Mouse (Mus musculus) thymus, adult 18-20 months (tissue): ENCODE measurements at regions not wholly inside any gene's neighbourhood (a gene's known extent, or its start where the extent isn't known, plus 50 kb on each side); places are given as distances from the start of the nearest gene placed in this dataset.

Source experiments
- DNase-seq, 2 experiments: peaks; one replicate each; pipeline ENCODE4 v3.0.0; 2022; ENCODE audit warnings: mixed read lengths in 2 of 2

DNA sequence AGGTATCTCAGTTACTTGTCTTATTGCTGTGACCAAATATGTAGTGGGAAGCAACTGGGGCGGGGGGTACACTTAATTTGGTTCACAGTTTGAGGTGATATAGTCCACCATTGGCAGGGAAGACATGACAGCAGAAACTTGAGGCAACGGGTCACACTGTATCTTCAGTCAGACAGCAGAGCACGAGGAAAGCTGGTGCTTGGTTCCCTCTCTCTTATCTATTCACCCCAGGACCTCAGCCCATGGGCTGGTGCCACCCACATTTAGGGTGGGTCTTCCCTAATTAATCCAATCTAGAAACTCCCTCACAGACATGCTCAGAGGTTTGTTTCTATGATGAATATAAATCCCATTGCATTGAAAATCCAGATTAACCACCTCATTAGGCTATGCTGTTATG, 56.5 kb downstream of the Otud1 start:
- DNase-seq, result no peak

DNA sequence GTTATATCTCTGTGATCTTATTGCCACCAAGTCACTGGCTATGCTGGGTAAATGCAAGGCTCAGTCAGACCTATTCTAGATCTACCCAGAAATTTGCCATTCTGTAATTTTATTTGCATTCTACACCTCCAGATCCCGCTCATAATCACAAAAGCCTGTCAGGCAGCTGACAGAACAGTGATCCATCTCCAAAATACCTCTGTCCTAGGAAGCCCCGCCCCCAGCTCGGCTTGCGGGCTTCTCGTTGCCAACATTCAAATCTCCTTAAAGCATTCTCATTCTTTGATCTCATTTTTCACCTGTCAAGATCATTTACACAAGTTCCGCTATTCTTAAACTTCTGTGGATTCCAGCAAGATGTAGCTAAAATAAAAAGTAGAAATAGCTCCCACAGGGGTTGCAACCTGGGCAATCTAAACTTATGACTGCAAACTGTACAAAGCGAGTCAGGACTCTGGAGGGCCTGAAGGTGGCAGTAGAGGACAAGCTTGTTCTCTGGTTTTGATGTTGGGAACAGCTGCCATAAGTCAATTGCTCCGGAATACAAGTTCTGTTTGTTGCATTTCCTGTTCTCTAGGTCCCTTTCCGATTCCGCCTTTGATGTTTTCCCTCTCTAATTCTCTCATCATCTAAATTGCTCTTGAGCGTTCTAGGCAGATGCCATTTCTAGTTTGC, 58.1 kb downstream of the Otud1 start:
- DNase-seq, result peak; percentile 29 to 54

DNA sequence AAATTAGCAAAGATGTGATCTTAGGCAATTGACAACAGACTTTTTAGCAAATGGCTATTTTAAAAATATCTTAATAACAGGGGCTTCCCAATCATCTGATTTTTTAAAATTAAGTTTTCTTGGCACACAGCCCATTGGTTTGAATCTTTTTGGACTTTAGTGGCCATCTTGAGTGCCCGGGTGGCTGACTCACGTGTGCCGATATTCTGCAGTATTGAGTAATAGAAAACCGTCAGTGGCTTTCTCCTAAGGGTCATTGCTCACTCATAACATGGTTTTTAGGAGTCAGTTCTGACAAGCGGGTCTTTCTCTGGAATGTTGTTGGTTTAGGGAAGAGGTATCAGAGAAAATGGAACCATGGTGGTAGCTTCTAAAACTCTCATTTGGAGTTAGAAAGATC, 58.8 kb downstream of the Otud1 start:
- DNase-seq, result no peak

DNA sequence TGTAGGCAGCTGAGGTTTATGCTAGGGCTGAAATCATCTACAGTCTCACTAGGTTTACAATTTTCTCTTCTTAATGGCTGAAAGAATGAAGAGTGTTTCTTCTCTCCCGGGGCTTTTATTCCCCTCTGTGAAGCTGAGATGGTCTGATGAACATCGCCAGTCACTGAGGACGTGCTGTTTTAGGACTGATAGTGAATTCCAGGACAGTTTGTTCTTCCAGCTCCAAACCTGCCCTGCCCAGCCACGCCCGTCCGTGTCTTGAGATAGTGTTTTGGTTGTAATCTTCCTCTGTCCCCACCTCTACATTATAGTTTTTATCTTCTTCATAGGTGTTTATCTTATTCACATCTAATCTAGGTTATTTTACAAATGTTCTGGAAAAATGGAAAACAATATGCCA, 68.5 kb downstream of the Otud1 start:
- DNase-seq, result no peak

DNA sequence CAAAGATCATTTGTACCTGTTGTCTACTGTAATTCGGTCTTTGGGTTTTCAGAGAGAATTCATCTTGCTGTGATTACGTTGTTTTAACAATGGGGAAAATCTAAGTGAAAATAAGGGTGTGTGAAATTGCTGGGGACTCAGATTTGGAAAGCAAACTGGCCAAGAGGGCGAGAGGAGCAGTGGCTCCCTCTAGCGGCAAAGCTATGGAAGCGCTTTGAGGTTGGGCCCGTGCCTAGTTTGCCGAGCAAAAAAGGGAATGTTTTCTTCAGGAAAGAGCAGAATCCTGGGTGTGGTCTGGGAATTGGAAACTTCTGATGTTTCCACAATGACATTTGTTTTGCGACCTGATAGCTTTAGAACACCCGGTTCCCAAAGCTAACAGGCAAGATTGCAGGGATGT, 69.4 kb downstream of the Otud1 start:
- DNase-seq, result no peak

DNA sequence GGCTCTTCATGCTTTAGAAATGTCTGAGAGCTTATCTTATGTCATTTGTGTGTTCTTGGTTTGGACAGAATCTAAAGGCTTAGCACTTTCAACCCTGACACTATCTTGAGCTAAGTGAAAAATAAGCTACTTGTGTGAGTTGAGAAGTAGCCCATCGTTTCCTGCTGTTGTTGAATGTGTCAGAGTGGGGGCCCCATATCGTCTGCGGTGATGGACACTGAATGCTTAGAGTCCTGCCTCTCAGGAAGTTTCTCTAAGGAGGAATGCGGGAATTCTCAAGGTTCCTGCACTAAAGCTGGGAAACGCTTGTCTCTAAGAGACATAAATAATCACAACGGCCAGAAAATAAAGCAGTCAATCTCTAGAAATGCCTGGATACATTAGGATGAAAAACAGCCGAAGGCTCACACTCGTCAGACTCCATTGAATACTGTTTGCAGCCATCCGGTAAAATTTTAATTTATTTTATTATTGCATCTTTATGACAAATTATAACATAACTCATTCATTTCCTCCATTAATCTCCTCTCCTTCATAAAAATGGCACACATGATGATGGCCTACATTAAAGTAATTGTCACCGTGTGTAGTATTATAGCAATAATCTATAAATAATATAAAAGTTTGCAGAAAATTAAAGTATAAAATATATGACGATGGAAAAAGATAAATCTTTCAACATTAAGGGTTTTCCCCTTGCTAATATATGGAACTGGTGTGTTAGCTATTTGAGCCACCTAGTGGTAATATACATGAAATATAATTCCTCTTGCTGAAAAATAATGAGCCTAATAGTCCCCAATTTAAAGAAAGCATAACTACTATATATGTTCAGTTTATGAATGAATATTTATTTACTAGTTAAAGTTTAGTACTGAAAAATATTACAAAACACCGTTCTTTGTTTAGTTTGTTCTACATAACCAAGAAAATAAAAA, 75.6 kb downstream of the Otud1 start:
- no peak for DNase-seq

DNA sequence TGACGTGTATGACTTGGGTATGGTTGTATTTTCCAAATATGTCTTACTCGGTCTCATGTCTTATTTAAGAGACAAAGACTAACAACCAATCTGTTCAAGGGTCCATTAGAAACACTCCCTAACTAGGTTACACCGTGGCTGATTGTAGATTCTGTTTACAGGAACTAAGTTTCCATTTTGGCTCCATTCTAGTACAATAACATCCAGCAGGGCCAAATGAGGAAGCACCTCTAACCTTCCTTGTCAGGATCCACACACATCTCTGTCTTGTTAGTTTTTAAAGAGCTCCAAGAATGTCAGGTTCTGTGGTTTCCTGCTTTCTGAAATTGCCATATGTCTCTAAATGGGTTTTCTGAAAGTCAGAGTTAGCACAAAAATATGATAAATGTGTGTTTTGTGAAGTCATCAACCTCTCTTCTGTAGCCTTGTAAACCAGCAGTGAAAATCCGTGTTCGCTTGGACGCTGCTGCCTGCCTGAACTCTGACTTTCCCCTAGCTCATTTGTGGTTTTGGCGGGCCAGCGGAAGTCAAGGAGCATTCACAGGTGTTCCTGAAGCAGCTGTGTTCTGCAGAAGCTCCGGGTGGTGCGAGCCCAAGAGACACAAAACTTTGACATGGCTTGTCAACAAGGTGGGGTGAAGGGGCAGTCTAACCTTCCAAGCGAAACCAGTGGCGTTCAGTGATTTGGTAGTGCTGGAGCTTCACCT, 76.8 kb downstream of the Otud1 start:
- DNase-seq, result peak; percentile 69 to 79

DNA sequence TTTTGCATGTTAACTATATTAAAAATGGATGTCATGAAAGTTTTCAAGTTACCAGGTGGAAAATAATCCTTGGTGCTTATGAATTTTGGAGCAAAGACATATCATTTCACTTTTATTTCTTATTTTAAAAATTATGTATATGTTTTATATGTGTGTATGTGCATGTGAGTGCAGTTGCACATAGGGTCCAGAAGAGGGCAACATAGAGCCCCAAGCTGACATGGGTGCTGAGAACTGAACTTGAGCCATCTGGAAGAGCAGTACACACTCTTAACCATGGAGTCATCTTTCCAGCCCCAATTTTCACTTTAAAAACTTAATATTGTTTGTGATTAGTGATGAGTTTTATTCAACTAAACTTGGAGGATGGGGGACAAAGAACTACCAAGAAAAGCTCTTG, 84.0 kb downstream of the Otud1 start:
- DNase-seq, result no peak

DNA sequence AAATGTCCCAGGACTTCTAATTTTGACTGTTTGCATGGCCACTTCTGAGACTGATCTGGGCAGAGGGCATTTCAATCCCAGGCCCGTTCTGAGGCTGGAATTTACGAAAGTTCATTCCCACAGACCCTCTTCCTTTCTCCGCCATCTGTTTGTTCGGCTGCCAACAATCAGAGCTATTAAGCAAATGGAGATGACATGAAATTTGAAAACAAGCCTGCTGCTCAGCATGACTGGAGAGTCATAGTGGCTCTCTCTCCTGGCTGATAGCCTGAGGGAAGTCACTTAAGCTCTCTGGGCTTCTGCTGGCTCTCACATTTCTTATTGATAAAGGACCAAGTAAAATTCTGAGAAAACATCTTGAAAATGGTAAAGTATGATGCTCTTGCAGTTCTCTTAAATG, 85.9 kb downstream of the Otud1 start:
- no peak for DNase-seq

DNA sequence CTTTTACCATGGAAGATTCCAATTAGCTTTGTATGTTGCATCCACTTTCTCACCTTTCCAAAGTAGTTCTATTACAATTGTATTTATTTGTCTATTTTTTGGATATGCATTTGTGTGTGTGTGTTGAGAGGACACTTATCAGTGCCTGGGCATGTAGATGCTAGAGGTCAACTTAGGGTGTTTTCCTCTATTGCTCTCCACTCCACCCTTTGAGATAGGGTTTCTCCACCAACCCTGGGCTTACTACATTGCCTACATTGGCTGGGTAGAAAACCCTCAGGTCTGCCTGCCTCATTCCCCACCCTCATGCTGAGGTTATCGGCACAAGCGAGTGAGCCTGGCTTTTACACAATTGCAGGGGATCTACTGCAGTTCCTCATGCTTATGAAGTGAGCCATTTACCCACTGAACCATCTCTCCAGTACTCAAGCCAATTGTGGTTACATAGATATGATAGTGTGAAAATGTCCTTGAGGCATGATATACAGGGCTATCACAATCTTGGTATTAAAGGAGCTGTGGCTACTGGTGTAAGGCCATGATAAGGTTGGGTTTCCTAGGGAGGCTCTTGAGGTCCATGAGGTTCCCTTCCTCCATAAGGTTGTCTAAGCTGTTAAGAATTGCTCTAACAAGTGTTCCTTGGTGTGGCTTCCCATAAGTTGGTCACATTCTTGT, 87.6 kb downstream of the Otud1 start:
- DNase-seq, result no peak

DNA sequence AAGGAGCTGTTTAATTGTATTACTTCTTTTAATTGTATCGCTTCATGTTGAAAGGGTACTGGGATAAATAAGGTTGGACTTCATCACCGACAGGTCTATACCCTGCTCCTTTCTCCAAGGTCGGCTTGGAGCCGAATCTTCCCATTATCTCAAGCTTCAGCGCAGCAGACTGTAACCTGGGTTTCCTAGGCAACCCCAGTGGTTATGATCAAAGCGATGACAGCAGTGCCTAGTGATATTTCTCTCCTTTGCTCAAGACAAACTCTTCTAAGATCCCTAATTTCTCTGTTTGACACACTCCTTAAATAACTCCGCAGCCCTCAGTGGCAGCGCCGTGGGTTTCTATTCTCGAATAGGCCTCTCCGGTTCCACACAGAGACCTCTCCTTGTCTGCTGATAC, 95.2 kb downstream of the Otud1 start:
- DNase-seq, result no peak

DNA sequence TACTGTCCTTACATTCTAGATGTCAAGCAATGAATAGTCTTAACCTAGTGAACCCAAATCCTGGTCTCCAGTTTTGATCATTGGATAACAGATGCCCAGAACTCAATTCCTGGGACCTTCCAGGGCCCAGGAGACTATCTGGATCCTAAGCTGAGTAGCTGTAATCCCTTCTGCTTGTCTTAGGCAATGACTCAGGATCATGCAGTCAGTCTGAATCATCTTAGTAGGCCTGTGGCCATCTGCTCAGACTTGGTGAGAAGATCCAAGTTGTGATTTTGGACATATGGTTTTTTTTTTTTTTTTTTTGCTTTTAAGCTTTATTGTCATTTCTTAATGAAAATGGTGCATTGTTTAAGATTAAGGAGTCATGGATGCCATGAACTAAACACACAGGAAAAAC, 95.9 kb downstream of the Otud1 start:
- DNase-seq, result no peak

DNA sequence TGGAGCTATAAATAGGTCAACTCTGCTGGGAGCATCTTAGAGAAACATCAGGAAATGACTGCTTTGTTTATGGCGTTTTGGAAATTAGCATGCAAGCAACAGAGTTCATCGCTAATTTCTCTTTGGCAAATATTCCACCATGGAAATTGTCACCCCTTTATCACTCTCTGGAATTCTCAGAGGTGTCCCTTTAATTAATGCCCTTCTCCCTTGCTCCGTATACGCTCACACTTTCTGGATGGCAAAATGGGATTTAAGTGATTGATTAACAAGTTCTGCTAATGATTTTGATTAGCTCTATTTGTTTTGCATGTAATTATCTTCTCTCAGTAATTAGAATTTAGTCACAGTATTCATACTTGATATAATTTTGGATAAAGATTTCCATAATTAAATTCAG, 100.4 kb downstream of the Otud1 start:
- DNase-seq, result no peak

DNA sequence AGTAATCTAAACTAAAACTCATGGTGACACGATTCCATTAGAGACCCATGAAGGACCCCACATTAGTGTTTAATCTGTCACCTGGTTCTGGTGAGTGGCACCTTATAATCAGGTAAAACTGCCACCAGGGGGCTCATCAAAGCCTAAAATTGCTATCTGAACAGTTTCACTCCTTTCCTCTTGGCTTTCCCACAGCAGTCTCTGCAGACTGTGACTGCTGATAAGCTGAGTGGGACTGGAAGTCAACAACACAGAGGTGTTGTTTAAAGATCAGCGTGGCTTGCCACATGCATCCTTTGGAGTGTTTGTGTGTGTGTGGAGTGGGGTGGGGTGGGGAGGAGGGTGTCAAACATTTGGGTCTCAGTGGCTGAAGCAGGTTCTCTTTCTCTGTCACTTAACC, 101.6 kb downstream of the Otud1 start:
- no peak for DNase-seq

DNA sequence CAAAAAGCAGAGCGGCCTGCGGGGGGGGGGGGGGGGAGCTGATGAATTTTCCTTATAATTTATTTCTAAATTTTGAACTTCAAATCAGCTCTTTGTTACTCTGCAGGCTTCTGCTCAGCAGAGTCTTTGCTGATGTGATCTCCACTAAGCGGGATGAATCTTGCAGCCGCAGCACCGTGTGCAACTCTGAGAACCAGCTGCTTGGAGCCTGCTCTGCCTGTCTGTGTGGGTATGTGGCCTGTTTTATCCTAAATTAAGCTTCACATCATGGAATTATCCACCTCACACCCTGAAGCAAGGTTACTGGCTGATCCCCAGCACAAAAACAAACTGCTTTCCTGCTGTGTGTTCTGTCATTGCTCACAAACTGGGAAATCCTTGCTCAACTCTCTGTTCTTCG, 102.0 kb downstream of the Otud1 start:
- no peak for DNase-seq

DNA sequence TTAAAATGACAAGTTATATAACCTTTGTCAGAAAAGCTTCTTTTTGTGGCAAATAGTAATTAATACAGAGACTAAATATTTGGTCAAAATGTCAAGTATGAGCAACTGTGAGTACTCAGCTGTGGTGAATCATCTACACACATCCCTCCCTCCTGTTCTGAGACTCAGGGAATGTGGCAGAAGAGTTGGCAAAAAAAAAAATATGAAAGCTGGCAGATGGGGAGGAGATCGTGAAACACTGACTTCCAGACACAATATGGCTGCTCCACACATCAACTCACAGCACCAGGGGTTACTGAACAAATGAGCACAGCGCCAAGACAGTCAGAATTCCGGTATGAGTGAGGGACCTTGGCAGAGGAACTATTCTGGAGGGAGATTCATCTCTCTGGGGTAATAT, 105.4 kb downstream of the Otud1 start:
- DNase-seq, result no peak

DNA sequence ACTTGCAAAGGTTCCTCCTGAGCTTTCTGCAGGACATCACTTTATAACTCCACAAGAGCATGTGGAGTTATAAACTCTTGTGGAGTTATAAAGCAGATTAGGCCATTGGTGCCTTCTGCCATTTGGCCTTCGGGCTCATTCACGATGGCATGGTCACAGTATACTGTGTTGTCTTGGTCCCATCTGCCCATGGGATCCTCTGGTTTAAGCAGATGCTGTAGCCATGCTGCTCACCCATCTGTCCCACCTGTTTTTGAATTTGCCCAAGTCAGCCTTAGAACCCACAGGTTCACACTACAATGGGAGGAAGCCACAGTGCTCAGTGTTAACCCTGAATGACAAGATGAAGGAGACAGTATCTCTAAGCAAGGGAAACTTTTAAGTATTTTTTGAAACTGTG, 124.7 kb upstream of the Etl4 start:
- DNase-seq, result no peak

DNA sequence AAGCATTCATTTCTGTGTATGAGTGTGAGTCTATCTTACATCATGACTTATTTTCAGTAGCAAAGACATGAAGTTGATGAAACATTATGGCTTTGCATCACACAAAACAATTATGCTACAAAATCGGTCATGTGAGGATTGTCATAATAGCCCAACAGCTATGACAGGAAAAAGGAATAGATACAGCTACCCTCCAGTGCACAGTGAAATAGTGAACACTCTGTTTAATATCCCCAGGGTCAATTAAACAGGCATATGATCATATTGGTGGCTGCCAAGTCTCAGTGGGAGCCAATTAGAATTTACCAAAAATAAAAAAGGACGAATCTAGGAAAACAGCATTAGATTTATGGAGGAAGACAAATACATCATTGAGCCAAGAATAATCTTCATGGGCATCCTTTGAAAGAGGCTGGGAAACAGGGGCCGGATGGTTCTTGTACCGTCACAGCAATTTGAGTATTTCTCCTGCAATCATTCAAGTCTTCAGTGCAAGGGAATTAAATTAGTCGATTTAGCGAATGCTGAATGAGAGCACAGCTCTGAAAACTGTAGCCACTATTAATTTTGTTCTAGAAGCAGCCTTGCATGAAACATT, 123.8 kb upstream of the Etl4 start:
- no peak for DNase-seq

DNA sequence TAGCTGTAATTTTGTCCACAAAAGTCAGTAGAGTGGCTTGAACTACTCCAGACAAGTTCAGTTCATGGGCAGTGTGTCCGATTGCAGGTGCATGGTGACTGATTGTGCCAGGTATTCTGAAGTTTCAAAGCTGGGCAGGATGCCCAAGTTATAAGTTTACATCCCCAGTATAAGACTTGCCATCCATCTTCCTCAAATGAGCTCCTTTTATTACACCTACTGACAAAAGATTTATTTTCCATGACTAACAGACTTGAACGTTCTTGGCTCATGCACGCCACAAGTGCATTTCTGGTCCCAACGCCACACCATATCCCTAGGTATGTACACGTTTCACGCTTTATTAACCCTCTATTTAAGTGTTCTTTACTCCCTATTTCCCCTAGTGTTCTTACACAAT, 117.4 kb upstream of the Etl4 start:
- DNase-seq, result no peak

DNA sequence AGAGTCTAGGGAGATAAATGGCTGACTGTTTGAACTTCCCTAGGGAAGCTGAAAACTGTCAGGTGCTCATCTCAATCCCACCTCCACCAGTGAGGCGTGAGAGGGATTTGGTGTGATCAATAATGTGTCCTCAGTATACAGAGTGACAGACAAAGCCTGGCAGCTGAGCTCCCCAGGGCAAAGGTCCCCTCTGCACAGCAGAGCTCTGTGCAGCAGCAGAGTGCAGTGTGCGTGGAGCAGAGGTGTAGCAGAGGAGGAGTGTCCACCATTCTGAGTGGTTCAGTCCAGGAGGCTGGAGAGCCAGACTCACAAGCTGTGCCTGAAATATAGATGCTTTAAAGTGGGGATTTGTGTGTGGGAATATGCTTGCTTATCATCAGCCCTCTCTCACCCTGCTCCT, 112.8 kb upstream of the Etl4 start:
- DNase-seq, result no peak
